Mouse (Mus musculus) CH12.LX (cell line): ENCODE results near the gene Gm36245. TPM values are rescaled to one million over a fixed set of nuclear protein-coding genes. Genes with fewer than 3 reads are reported as not detected.

ENCODE experiments used
- DNase-seq: peaks from one replicate; pipeline ENCODE4 v3.0.0-alpha.2; 2013; ENCODE audit errors: extremely low read depth
- H3K27ac ChIP-seq: 2 replicates; pipeline ENCODE4 v1.5.1; 2012; ENCODE audit warnings: low read depth, mild to moderate bottlenecking, control low read depth, moderate library complexity; ENCODE audit not compliant: insufficient read depth
- H3K27me3 ChIP-seq: replicated peaks from 2 replicates; pipeline ENCODE3; 2012; ENCODE audit warnings: inconsistent platforms
- H3K36me3 ChIP-seq, 2 experiments: replicated peaks in 1 of 2; 2 replicates each; pipeline versions ENCODE3 to v1.6.1; 2012; ENCODE audit warnings: inconsistent platforms in 1 of 2, low read length in 1 of 2, mild to moderate bottlenecking in 1 of 2, mixed read lengths in 1 of 2, moderate library complexity in 1 of 2; ENCODE audit not compliant: control insufficient read depth in 1 of 2, insufficient read depth in 1 of 2
- H3K4me1 ChIP-seq, 2 experiments: 2 replicates each; pipeline ENCODE4 v1.6.1; 2012; ENCODE audit warnings: inconsistent platforms in 1 of 2, moderate library complexity in 1 of 2; ENCODE audit not compliant: insufficient read depth in 2 of 2, control insufficient read depth in 1 of 2
- H3K4me2 ChIP-seq: 2 replicates; pipeline ENCODE4 v1.6.1; 2012; ENCODE audit warnings: low read depth, mild to moderate bottlenecking, control low read depth; ENCODE audit not compliant: poor library complexity, insufficient read depth, severe bottlenecking
- H3K4me3 ChIP-seq, 3 experiments: fragments of 150-350 bp in 1 of 3; sonication (generic) in 1 of 3; replicated peaks in 1 of 3; 2 replicates each; pipeline versions ENCODE3 to v1.5.1; 2011 to 2012; ENCODE audit warnings: low read depth in 2 of 3, low read length in 2 of 3, mild to moderate bottlenecking in 2 of 3, moderate library complexity in 2 of 3, control low read depth in 1 of 3, improper control_type of control experiment in 1 of 3, inconsistent platforms in 1 of 3, mixed read lengths in 1 of 3; ENCODE audit not compliant: poor library complexity in 1 of 3
- H3K79me2 ChIP-seq: replicated peaks from 2 replicates; pipeline ENCODE4 v1.6.1; 2012; ENCODE audit warnings: mild to moderate bottlenecking, moderate library complexity; ENCODE audit not compliant: control insufficient read depth, poor library complexity, insufficient read depth, severe bottlenecking; ENCODE audit errors: extremely low read depth
- H3K9ac ChIP-seq: 2 replicates; pipeline ENCODE4 v1.6.1; 2012; ENCODE audit warnings: low read depth, mild to moderate bottlenecking, control low read depth, moderate library complexity; ENCODE audit not compliant: insufficient read depth
- H3K9me3 ChIP-seq: replicated peaks from 2 replicates; pipeline ENCODE3; 2012; ENCODE audit warnings: low read length, inconsistent platforms, mixed read lengths
- CHD1 ChIP-seq: IDR thresholded peaks from 2 replicates; pipeline ENCODE4 v1.6.1; 2012; ENCODE audit warnings: low read depth, low read length, improper control_type of control experiment, inconsistent platforms
- CHD2 ChIP-seq: IDR thresholded peaks from 2 replicates; pipeline ENCODE4 v1.6.1; 2011; ENCODE audit warnings: low read length, improper control_type of control experiment
- E2F4 ChIP-seq: IDR thresholded peaks from 2 replicates; pipeline ENCODE4 v1.6.1; 2011; ENCODE audit warnings: low read depth, low read length, improper control_type of control experiment; ENCODE audit not compliant: insufficient replicate concordance
- ELF1 ChIP-seq: IDR thresholded peaks from 2 replicates; pipeline ENCODE4 v1.6.1; 2014; ENCODE audit warnings: low read depth, mild to moderate bottlenecking, inconsistent platforms, low read length, improper control_type of control experiment
- EP300 ChIP-seq: IDR thresholded peaks from 2 replicates; pipeline ENCODE4 v1.6.1; 2011; ENCODE audit warnings: low read length, improper control_type of control experiment
- GABPA ChIP-seq: IDR thresholded peaks from 2 replicates; pipeline ENCODE4 v1.6.1; 2012; ENCODE audit warnings: low read depth, low read length, improper control_type of control experiment, inconsistent platforms; ENCODE audit not compliant: insufficient replicate concordance
- IRF4 ChIP-seq: IDR thresholded peaks from 2 replicates; pipeline ENCODE4 v1.6.1; 2014; ENCODE audit warnings: low read depth, mild to moderate bottlenecking, inconsistent platforms, low read length, improper control_type of control experiment
- JUN ChIP-seq: IDR thresholded peaks from 2 replicates; pipeline ENCODE4 v1.6.1; 2011; ENCODE audit warnings: low read depth, mild to moderate bottlenecking, low read length, improper control_type of control experiment, moderate library complexity; ENCODE audit not compliant: insufficient read depth
- JUND ChIP-seq: conservative IDR thresholded peaks from 2 replicates; pipeline ENCODE4 v1.6.1; 2011; ENCODE audit warnings: low read depth, low read length, improper control_type of control experiment
- KAT2A ChIP-seq: IDR thresholded peaks from 2 replicates; pipeline ENCODE4 v1.6.1; 2012; ENCODE audit warnings: low read length, improper control_type of control experiment, inconsistent platforms; ENCODE audit not compliant: insufficient replicate concordance
- MAX ChIP-seq: IDR thresholded peaks from 2 replicates; pipeline ENCODE4 v1.6.1; 2011; ENCODE audit warnings: low read length, improper control_type of control experiment
- MEF2A ChIP-seq: IDR thresholded peaks from 2 replicates; pipeline ENCODE4 v1.6.1; 2014; ENCODE audit warnings: low read depth, mild to moderate bottlenecking, inconsistent platforms, low read length, improper control_type of control experiment, borderline replicate concordance
- NELFE ChIP-seq: IDR thresholded peaks from 2 replicates; pipeline ENCODE4 v1.6.1; 2011; ENCODE audit warnings: low read depth, low read length, improper control_type of control experiment
- NRF1 ChIP-seq: IDR thresholded peaks from 2 replicates; pipeline ENCODE4 v1.6.1; 2014; ENCODE audit warnings: low read depth, mild to moderate bottlenecking, inconsistent platforms, low read length, improper control_type of control experiment, moderate library complexity
- PAX5 ChIP-seq: IDR thresholded peaks from 2 replicates; pipeline ENCODE4 v1.6.1; 2012; ENCODE audit warnings: low read length, inconsistent platforms, mixed read lengths
- POLR2AphosphoS2 ChIP-seq: IDR thresholded peaks from 2 replicates; pipeline ENCODE4 v1.6.1; 2011; ENCODE audit warnings: low read depth, low read length, improper control_type of control experiment
- RAD21 ChIP-seq: IDR thresholded peaks from 2 replicates; pipeline ENCODE4 v1.6.1; 2011; ENCODE audit warnings: low read depth, mild to moderate bottlenecking, low read length, improper control_type of control experiment, moderate library complexity
- RCOR1 ChIP-seq: conservative IDR thresholded peaks from 2 replicates; pipeline ENCODE4 v1.6.1; 2012; ENCODE audit warnings: low read depth, mild to moderate bottlenecking, inconsistent platforms, low read length, improper control_type of control experiment
- TBP ChIP-seq: conservative IDR thresholded peaks from 2 replicates; pipeline ENCODE4 v1.6.1; 2011; ENCODE audit warnings: low read depth, low read length, improper control_type of control experiment
- TCF12 ChIP-seq: IDR thresholded peaks from 2 replicates; pipeline ENCODE4 v1.6.1; 2014; ENCODE audit warnings: low read depth, mild to moderate bottlenecking, inconsistent platforms, low read length, improper control_type of control experiment
- USF1 ChIP-seq: IDR thresholded peaks from 2 replicates; pipeline ENCODE4 v1.6.1; 2014; ENCODE audit warnings: low read depth, mild to moderate bottlenecking, inconsistent platforms, low read length, improper control_type of control experiment
- ZMIZ1 ChIP-seq: IDR thresholded peaks from 2 replicates; pipeline ENCODE4 v1.6.1; 2012; ENCODE audit warnings: low read depth, mild to moderate bottlenecking, inconsistent platforms, low read length, improper control_type of control experiment
- dilution Hi-C: fragments of 300-500 bp; cut with MboI; formaldehyde crosslinking; loops from 2 replicates; pipeline ENCODE4 v1.14.3; 2020; ENCODE audit warnings: low sequenced_read_pairs; ENCODE audit not compliant: extremely low pct_unique_long_range_greater_than_20kb, extremely low pct_ligation_motif_present
- in situ Hi-C: fragments of 300-500 bp; cut with MboI; formaldehyde crosslinking; loops from 3 replicates; pipeline ENCODE4 v1.14.3; 2019; ENCODE audit warnings: low sequenced_read_pairs, low pct_ligation_motif_present, low pct_unique_long_range_greater_than_20kb, mixed read lengths
- polyA plus RNA-seq: library from polyadenylated mRNA; unstranded; fragments of >175 nt; gene quantifications from 2 replicates; pipeline ENCODE4 v1.2.1, GENCODE M21; 2012; ENCODE audit warnings: low read depth; ENCODE audit not compliant: insufficient read length
- total RNA-seq, 2 experiments: library from RNA; depleted of rRNA; stranded (reverse); fragments of 300-350 nt in 1 of 2; fragments of >200 nt in 1 of 2; gene quantifications; 2 replicates each; pipeline ENCODE4 v1.2.3; 2012 to 2014

The Gm36245 gene
- total and polyA plus RNA-seq, 3 experiments = not detected

- no peak for TF ChIP-seq ELF1
- TF ChIP-seq TBP = no peak
- TF ChIP-seq RAD21 = no peak
- TF ChIP-seq ZMIZ1 = no peak
- TF ChIP-seq IRF4 = no peak
- no peak for TF ChIP-seq RCOR1
- TF ChIP-seq JUN = no peak
- no peak for TF ChIP-seq JUND
- TF ChIP-seq KAT2A = no peak
- no peak for TF ChIP-seq MAX
- TF ChIP-seq NRF1 = no peak
- TF ChIP-seq EP300 = no peak
- no peak for TF ChIP-seq MEF2A
- no peak for TF ChIP-seq TCF12
- H3K36me3 ChIP-seq = peaks cover 5 to 47% of the 10 kb centered on the region in 2 experiments
- no peaks in the 10 kb centered on the region for H3K79me2 ChIP-seq
- no peak overlapping the region for H3K27ac ChIP-seq
- in situ Hi-C loops = no loop called here
- H3K4me2 ChIP-seq = no peak overlapping the region
- H3K9me3 ChIP-seq = peaks cover 2% of the 10 kb centered on the region
- H3K4me3 ChIP-seq = no peak overlapping the region
- no peak overlapping the region for H3K9ac ChIP-seq
- dilution Hi-C loops = no loop called here
- H3K27me3 ChIP-seq = no peaks in the 10 kb centered on the region
- peaks cover 0 to 6% of the 10 kb centered on the region in 2 experiments; a peak in 1 of 4 replicates for H3K4me1 ChIP-seq
- DNase-seq = no peak
Measured at GRCm38 (mm10) chr15:77587026-77587425, 12.0 kb upstream of the Gm36245 start.

DNA sequence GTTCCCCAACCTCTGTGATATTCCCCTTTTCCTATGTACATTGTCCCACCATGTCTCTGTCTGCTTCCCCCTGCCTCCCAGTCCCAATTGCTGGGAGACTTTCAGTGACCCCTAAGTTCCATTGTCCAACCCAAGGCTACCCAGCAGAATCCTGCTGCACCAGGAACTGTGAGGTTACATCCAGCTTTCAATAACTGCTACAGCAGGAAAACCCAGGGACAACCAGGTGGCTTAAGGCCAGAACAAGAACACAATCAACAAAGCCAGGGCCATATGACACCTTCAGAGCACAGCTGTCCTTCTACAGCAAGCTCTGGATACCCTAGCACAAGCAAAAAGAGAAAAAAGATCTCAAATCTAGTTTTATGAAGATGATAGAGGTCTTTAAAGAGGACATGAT, 10.1 kb upstream of the Gm36245 start:
- dilution Hi-C loops = no loop called here
- no peak overlapping the region for H3K9ac ChIP-seq
- no peaks in the 10 kb centered on the region for H3K79me2 ChIP-seq
- no peaks in the 10 kb centered on the region for H3K27me3 ChIP-seq
- no peak overlapping the region for H3K4me3 ChIP-seq
- in situ Hi-C loops = no loop called here
- peaks cover 5 to 43% of the 10 kb centered on the region in 2 experiments for H3K36me3 ChIP-seq
- no peak for TF ChIP-seq NELFE
- TF ChIP-seq EP300 = no peak
- TF ChIP-seq PAX5 = no peak
- no peak for TF ChIP-seq TBP
- TF ChIP-seq ZMIZ1 = no peak
- TF ChIP-seq JUN = no peak
- no peak for TF ChIP-seq E2F4
- no peak for TF ChIP-seq CHD2
- TF ChIP-seq USF1 = no peak
- TF ChIP-seq MAX = no peak
- TF ChIP-seq POLR2AphosphoS2 = no peak
- no peak for TF ChIP-seq NRF1
- TF ChIP-seq GABPA = no peak
- TF ChIP-seq CHD1 = no peak
- no peak for TF ChIP-seq JUND
- no peaks in the 10 kb centered on the region for H3K9me3 ChIP-seq
- peaks cover 0 to 13% of the 10 kb centered on the region in 2 experiments; a peak in 2 of 4 replicates for H3K4me1 ChIP-seq
- H3K4me2 ChIP-seq = no peak overlapping the region
- H3K27ac ChIP-seq = no peak overlapping the region
- no peak for DNase-seq
